Mouse (Mus musculus) embryonic facial prominence, embryonic 13.5 days (tissue): ENCODE measurements around the gene Mst1. TPM values are rescaled to one million over a fixed set of nuclear protein-coding genes. Genes with fewer than 3 reads are reported as not detected.

ENCODE experiments used
- ATAC-seq: fragments of 200-750 bp; cut with Nextera tagmentation; 2 replicates; pipeline ENCODE4 v1.8.0; 2017; ENCODE audit warnings: low read depth; ENCODE audit not compliant: insufficient number of reproducible peaks, insufficient read depth, low FRiP score, low TSS enrichment
- H3K27ac ChIP-seq: fragments of 300-500 bp; sonication (generic); 2 replicates; pipeline ENCODE4 v1.5.1; 2015; ENCODE audit warnings: moderate library complexity, mild to moderate bottlenecking, inconsistent platforms
- H3K27me3 ChIP-seq: fragments of 300-500 bp; sonication (generic); 2 replicates; pipeline ENCODE4 v1.6.1; 2015; ENCODE audit warnings: mild to moderate bottlenecking, inconsistent platforms
- H3K36me3 ChIP-seq: fragments of 300-500 bp; sonication (generic); 2 replicates; pipeline ENCODE4 v1.6.1; 2015; ENCODE audit warnings: mild to moderate bottlenecking, inconsistent platforms
- H3K4me1 ChIP-seq: fragments of 300-500 bp; sonication (generic); 2 replicates; pipeline ENCODE4 v1.6.1; 2015; ENCODE audit warnings: inconsistent platforms
- H3K4me2 ChIP-seq: fragments of 300-500 bp; sonication (generic); 2 replicates; pipeline ENCODE4 v1.6.1; 2015; ENCODE audit warnings: moderate library complexity, mild to moderate bottlenecking, inconsistent platforms
- H3K4me3 ChIP-seq: fragments of 300-500 bp; sonication (generic); 2 replicates; pipeline ENCODE4 v1.5.1; 2015; ENCODE audit warnings: mild to moderate bottlenecking, inconsistent platforms
- H3K9ac ChIP-seq: fragments of 300-500 bp; sonication (generic); 2 replicates; pipeline ENCODE4 v1.6.1; 2015; ENCODE audit warnings: mild to moderate bottlenecking, inconsistent platforms
- H3K9me3 ChIP-seq: fragments of 300-500 bp; sonication (generic); 2 replicates; pipeline ENCODE4 v1.6.1; 2016; ENCODE audit warnings: inconsistent platforms
- WGBS: fragments of 180-500 bp; shearing (Covaris S2); methylation state at CpG from one replicate; pipeline ENCODE4 v1.1.7; 2015; ENCODE audit warnings: mixed read lengths; 5-methylcytosine and 5-hydroxymethylcytosine counted together
- polyA plus RNA-seq: library from polyadenylated mRNA; unstranded; fragments of >200 nt; fragmentation: Nextera tagmentation; extraction: Ambion mirVana; gene quantifications from 2 replicates; pipeline ENCODE4 v1.2.1, GENCODE M21; 2015

The Mst1 gene
- polyA plus RNA-seq, 1 experiment from 2014 or later, result 0.38 TPM

DNA sequence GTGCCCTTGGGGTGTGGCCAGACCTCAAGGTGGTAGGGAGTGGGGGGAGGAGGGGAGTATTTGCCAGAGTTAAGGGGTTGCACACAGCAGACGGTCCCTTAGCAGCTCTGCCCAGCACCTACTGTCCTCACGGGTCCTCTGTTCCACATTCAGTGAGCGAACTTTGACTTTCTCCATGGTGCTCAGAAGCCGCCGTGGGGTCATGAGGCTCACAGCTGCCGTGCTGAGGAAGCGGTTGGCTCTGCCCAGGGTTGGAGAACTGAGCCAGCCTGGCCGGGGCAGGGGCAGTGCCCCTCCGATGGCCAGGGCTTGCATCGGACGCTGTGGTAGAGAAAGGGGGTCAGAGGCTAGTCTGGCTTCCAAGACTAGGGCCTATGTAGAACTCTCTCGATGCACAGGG lies 16.9 kb upstream of the Mst1 start:
- H3K4me1 ChIP-seq, result 0 out of 2 replicates have a peak, but pooled peaks cover 3% of the 10 kb centered on the region
- ATAC-seq, result no peak
- H3K27ac ChIP-seq, result no peak overlapping the region
- H3K4me3 ChIP-seq, result no peak overlapping the region
- H3K36me3 ChIP-seq, result peaks cover 80% of the 10 kb centered on the region
- H3K27me3 ChIP-seq, result no peaks in the 10 kb centered on the region
- 0 out of 2 replicates have a peak overlapping the region, but pooled peaks have one; percentile 16 for H3K9ac ChIP-seq
- no peaks in the 10 kb centered on the region for H3K9me3 ChIP-seq
- WGBS, result 88% methylated on average over 12 of the region's 12 CpGs
- H3K4me2 ChIP-seq, result no peak overlapping the region

DNA sequence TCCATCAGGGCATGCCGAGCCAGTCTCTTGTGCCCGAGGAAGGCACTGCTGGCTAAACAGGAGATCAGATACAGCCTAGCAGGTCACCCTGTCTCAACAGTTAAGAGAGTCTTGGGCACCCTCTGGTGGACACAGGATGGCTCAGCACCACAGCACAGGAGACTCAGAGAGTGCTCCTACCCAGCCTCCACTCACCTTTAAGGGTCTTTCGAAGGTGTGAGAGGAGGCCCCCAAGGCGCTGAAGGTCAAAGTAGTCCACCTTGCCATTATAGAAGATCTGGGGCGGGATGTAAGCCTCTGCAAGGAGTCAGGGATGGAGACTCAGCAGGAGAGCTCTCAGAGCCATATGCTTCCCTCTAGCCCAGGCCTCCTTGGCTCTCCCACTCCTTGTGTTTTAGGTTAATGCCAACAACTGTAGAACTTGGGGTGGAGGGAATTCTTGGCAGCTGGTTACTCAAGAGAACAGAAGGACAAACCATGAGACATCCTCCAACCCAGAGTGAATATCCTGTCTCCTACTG lies 14.7 kb upstream of the Mst1 start:
- no peaks in the 10 kb centered on the region for H3K9me3 ChIP-seq
- H3K4me3 ChIP-seq, result no peak overlapping the region
- no peak overlapping the region for H3K9ac ChIP-seq
- ATAC-seq, result no peak
- H3K27me3 ChIP-seq, result no peaks in the 10 kb centered on the region
- H3K36me3 ChIP-seq, result peaks cover 77% of the 10 kb centered on the region
- 0 out of 2 replicates have a peak, but pooled peaks cover 3% of the 10 kb centered on the region for H3K4me1 ChIP-seq
- H3K4me2 ChIP-seq, result no peak overlapping the region
- no peak overlapping the region for H3K27ac ChIP-seq
- 43% methylated on average over 5 of the region's 5 CpGs for WGBS

DNA sequence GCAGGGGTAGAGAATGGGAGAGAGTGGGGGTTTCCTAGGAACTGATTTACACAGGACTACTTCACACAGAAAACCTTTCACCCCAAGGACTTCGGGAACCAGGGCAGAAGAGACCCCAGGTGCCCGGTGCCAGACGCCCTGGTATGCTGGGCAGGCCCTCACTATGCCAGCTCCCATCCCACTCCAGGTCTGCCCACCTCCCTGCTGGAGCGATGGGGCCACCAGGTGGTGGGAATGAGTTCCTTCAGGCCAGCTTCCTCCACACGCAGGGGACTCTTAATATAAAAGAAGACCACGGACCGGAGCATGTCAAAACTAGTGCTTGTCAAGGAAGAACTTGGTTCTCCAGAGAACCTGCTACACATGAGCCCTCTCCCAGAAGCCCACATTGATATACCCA lies 13.0 kb upstream of the Mst1 start:
- Histone ChIP-seq H3K36me3 (peaks cover 77% of the 10 kb centered on the region), H3K4me3 (no peak overlapping the region)
- 87% methylated on average over 7 of the region's 7 CpGs for WGBS

DNA sequence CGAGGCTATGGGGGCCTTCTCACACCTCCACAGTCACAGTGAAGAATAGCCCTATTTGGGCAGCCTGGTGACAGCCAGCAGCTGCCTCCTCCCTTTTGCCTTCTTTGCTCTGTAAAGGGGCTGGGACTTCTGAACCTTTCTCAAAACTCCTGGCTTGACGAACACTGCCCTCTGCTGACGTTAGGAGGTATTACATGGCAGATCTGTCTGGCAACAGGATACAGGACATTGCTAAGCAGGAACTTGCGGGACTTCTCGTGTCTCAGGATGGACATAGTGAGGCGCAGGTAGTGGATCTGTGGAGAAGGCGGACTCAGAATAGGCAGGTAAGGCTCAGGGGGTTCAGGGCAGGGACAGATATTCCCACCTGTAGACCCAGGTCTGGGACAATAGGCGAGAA lies 12.3 kb upstream of the Mst1 start:
- H3K36me3 ChIP-seq, result peaks cover 70% of the 10 kb centered on the region
- WGBS, result 14% methylated on average over 8 of the region's 8 CpGs
- peak overlapping the region; percentile 22; the same call in 1 of the 2 replicates for H3K27ac ChIP-seq
- no peak for ATAC-seq
- H3K4me1 ChIP-seq, result 0 out of 2 replicates have a peak, but pooled peaks cover 3% of the 10 kb centered on the region
- H3K27me3 ChIP-seq, result no peaks in the 10 kb centered on the region
- no peak overlapping the region for H3K4me3 ChIP-seq
- H3K9me3 ChIP-seq, result no peaks in the 10 kb centered on the region
- no peak overlapping the region for H3K4me2 ChIP-seq
- H3K9ac ChIP-seq, result no peak overlapping the region

More for the DNA sequence above, 13.0 kb upstream of the Mst1 start:
- Histone ChIP-seq H3K9ac (no peak overlapping the region), H3K4me2 (no peak overlapping the region), H3K27ac (no peak overlapping the region), H3K27me3 (no peaks in the 10 kb centered on the region), H3K4me1 (0 out of 2 replicates have a peak, but pooled peaks cover 3% of the 10 kb centered on the region), H3K9me3 (no peaks in the 10 kb centered on the region)
- no peak for ATAC-seq

DNA sequence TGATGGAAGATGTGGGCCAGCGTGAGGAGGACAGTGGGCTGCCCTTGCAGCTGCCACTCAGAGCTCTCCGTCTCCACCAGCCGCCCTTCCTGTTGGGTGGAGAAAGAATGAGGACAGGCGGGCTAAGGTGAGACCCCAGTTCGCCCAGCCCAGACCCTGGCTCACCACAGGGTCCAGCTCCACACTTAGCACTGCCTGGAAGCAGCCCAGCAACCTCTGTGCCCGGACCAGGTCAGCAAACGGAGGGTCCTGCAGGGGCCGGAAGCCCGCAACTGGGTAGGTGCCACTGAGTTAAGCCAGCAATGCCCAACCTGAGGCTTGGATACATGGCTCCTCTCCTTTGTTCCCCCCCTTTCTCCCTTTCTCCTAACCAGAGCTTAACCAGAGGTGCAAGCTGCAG lies 11.2 kb upstream of the Mst1 start:
- ATAC-seq, result no peak
- WGBS, result 89% methylated on average over 9 of the region's 9 CpGs
- H3K27me3 ChIP-seq, result no peaks in the 10 kb centered on the region
- no peak overlapping the region for H3K4me2 ChIP-seq
- H3K4me3 ChIP-seq, result no peak overlapping the region
- 0 out of 2 replicates have a peak, but pooled peaks cover 3% of the 10 kb centered on the region for H3K4me1 ChIP-seq
- H3K27ac ChIP-seq, result no peak overlapping the region
- no peak overlapping the region for H3K9ac ChIP-seq
- H3K9me3 ChIP-seq, result no peaks in the 10 kb centered on the region
- H3K36me3 ChIP-seq, result peaks cover 59% of the 10 kb centered on the region

DNA sequence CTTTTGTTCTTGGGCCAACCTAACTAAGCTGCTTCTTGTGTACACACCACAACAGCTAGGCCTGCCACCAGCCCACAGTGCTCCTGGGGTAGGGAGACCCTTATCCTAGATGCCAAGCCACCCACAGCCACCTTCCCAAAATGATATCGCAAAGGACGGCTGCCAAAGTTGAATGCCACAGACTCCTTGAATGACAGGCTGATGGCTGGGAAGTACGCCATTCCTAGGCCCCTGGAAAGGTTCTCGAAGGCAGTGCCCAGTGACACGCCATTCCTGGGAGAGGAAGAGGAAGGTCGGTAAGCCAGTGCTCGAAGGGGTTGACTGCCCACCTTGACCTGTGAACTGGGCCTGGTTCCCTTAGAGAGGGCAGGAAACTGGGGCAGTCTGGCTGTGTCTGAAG lies 10.7 kb upstream of the Mst1 start:
- no peaks in the 10 kb centered on the region for H3K9me3 ChIP-seq
- no peak overlapping the region for H3K9ac ChIP-seq
- 0 out of 2 replicates have a peak, but pooled peaks cover 3% of the 10 kb centered on the region for H3K4me1 ChIP-seq
- H3K4me2 ChIP-seq, result no peak overlapping the region
- no peaks in the 10 kb centered on the region for H3K27me3 ChIP-seq
- H3K36me3 ChIP-seq, result peaks cover 53% of the 10 kb centered on the region
- WGBS, result 88% methylated on average over 7 of the region's 7 CpGs
- no peak for ATAC-seq
- no peak overlapping the region for H3K4me3 ChIP-seq
- H3K27ac ChIP-seq, result no peak overlapping the region

- no peak for ATAC-seq
- Histone ChIP-seq H3K4me1 (0 out of 2 replicates have a peak, but pooled peaks cover 3% of the 10 kb centered on the region), H3K4me2 (no peak overlapping the region), H3K9me3 (no peaks in the 10 kb centered on the region), H3K36me3 (peaks cover 33% of the 10 kb centered on the region), H3K27me3 (no peaks in the 10 kb centered on the region), H3K9ac (no peak overlapping the region), H3K4me3 (no peak overlapping the region), H3K27ac (no peak overlapping the region)
- 85% methylated on average over 4 of the region's 4 CpGs for WGBS
Measured at GRCm38 (mm10) chr9:108071801-108072200, 8.4 kb upstream of the Mst1 start.

DNA sequence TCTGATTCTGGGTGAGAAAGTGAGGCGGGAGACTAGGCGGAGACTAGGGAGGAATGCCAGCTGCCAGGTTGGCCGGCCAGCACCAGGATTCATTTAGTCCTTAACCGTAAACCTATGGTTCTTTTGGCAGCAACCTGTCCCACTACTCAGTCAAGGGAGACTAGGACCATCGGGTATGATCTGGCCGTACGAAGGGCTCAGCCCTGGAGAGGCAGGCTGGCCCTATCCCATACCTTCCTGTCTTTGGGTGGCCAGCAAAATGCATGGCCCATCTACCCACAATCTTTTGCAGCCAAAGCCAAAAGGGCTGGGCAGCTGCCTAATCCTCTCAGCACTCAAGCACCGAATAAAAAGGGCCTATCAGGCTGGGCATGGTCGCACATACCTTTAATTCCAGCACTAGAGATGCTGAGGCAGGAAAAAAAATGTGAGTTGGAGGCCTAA lies 7.7 kb upstream of the Mst1 start:
- H3K9me3 ChIP-seq, result no peaks in the 10 kb centered on the region
- no peak overlapping the region for H3K4me3 ChIP-seq
- H3K9ac ChIP-seq, result no peak overlapping the region
- no peak for ATAC-seq
- H3K27me3 ChIP-seq, result no peaks in the 10 kb centered on the region
- H3K36me3 ChIP-seq, result peaks cover 32% of the 10 kb centered on the region
- WGBS, result 75% methylated on average over 9 of the region's 9 CpGs
- H3K4me2 ChIP-seq, result no peak overlapping the region
- 0 out of 2 replicates have a peak, but pooled peaks cover 3% of the 10 kb centered on the region for H3K4me1 ChIP-seq
- no peak overlapping the region for H3K27ac ChIP-seq

DNA sequence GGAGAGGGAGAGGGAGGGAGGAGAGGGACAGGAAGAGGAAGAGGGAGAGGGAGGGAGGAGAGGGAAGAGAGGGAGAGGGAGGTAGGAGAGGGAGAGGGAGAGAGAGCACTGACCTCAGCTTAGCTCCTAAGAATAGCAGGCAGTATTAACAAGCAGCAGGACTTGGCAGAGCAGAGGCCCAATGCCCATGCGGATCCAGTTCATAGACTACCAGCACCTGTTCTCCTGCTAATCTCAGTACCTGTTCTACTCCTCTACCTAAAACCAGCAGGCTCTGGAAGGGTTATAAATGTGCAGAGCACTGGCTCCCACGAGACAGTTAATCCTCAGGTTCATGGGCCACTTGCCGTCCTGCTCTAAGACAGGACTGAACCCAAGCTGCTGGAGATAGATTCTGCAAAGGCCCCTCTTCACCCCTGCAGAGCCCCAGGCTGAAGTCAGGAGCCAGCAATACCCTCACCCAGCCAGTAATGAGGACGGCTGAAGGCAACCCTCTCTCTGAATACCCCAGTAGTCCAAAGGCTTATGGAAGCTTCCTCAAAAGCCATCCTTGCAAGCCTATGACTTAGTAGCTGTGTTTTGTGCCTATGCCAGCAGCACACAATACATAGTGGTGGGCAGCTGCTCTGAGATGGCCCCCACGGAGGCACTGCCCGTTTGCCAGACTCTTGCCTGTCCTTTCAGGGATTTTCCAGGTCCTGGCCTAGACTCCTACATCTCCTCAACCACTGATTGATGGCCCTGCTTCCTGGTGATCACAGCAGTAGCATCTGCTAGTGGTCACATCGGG lies 6.9 kb upstream of the Mst1 start:
- peaks cover 7% of the 10 kb centered on the region for H3K4me1 ChIP-seq
- WGBS, result 65% methylated on average over 7 of the region's 7 CpGs
- H3K4me3 ChIP-seq, result no peak overlapping the region
- no peak overlapping the region for H3K4me2 ChIP-seq
- no peak overlapping the region for H3K9ac ChIP-seq
- H3K9me3 ChIP-seq, result no peaks in the 10 kb centered on the region
- H3K27me3 ChIP-seq, result no peaks in the 10 kb centered on the region
- peaks cover 29% of the 10 kb centered on the region for H3K36me3 ChIP-seq
- no peak overlapping the region for H3K27ac ChIP-seq
- ATAC-seq, result no peak

DNA sequence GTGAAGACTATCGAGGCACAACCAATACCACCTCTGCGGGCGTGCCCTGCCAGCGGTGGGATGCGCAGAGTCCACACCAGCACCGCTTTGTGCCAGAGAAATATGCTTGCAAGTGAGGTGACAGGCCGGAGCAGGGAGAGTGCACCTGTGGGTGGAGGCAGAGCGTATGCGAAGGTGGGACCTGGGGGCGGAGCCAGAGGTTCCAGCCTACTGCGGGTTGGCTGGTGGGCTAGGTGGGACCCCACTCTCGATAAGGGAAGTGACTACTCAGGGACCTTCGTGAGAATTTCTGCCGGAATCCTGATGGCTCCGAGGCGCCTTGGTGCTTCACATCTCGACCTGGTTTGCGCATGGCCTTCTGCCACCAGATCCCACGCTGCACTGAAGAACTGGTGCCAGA lies 2.3 kb downstream of the Mst1 start:
- H3K4me3 ChIP-seq, result peak overlapping the region; percentile 28
- no peak for ATAC-seq
- peaks cover 22% of the 10 kb centered on the region for H3K4me1 ChIP-seq
- H3K9ac ChIP-seq, result peak overlapping the region; percentile 46
- no peaks in the 10 kb centered on the region for H3K9me3 ChIP-seq
- H3K4me2 ChIP-seq, result peak overlapping the region; percentile 54
- H3K27me3 ChIP-seq, result peaks cover 44% of the 10 kb centered on the region
- H3K36me3 ChIP-seq, result peaks cover 37% of the 10 kb centered on the region
- 5% methylated on average over 19 of the region's 19 CpGs for WGBS
- H3K27ac ChIP-seq, result no peak overlapping the region

GRCm38 (mm10) chr9:108082988-108083431 lies 2.8 kb downstream of the Mst1 start, which contains the start of gene Rnf123:
Rnf123 (minus strand) TSS chr9:108083346.
- Histone ChIP-seq H3K36me3 (peaks cover 42% of the 10 kb centered on the region), H3K27me3 (peaks cover 44% of the 10 kb centered on the region), H3K9ac (peak within 1 kb of the TSS; percentile 46), H3K4me1 (peaks cover 18% of the 10 kb centered on the region), H3K9me3 (no peaks in the 10 kb centered on the region), H3K4me2 (peak within 1 kb of the TSS; percentile 54), H3K4me3 (peak within 1 kb of the TSS; percentile 28), H3K27ac (no peak within 1 kb of the TSS)
- no peak for ATAC-seq
- 28% methylated on average over 12 of the region's 12 CpGs for WGBS

GRCm38 (mm10) chr9:108083561-108083960 lies 3.3 kb downstream of the Mst1 start:
- Histone ChIP-seq H3K9me3 (no peaks in the 10 kb centered on the region), H3K36me3 (peaks cover 47% of the 10 kb centered on the region), H3K27ac (no peak overlapping the region), H3K9ac (no peak overlapping the region), H3K4me3 (no peak overlapping the region), H3K27me3 (peaks cover 44% of the 10 kb centered on the region), H3K4me1 (peaks cover 13% of the 10 kb centered on the region), H3K4me2 (no peak overlapping the region)
- ATAC-seq, result no peak
- 87% methylated on average over 6 of the region's 6 CpGs for WGBS
